8 mouse cellular contexts compared by ENCODE assay signal in genomic region chr9:110243221-110243833, GRCm38 (mm10). TPM values are rescaled to one million over a fixed set of nuclear protein-coding genes. Genes with fewer than 3 reads are reported as not detected.
DNase-seq lines count a peak whose midpoint lies in the region; ATAC-seq and TF ChIP-seq lines count a peak whose summit lies in the region.

Gene Cspg5, plus strand, starts transcription at chr9:110243783.

- H3K27ac ChIP-seq in heart, embryonic 14.5 days (replicated peaks in 1 of 2; ENCODE audit: control insufficient read depth in 1 of 2, insufficient read depth in 1 of 2, low read depth in 2 of 2, low read length in 2 of 2), result no peak within 1 kb of the TSS
- peak within 1 kb of the TSS; percentile 96 for H3K27ac ChIP-seq in hindbrain, postnatal 0 days

- 83% methylated on average over 7 of the region's 7 CpGs for WGBS in heart, embryonic 14.5 days
- 86% methylated on average over 7 of the region's 7 CpGs for WGBS in hindbrain, postnatal 0 days

- no peak for ATAC-seq in heart, embryonic 14.5 days (ENCODE audit: insufficient number of reproducible peaks, insufficient read depth, low FRiP score, low read depth)
- no peak for ATAC-seq in hindbrain, postnatal 0 days
- peak; percentile 43 for ATAC-seq in megakaryocyte-erythroid progenitor cell, adult 5-6 weeks (replicated peaks; ENCODE audit: low FRiP score, low TSS enrichment, poor library complexity, severe bottlenecking)

- peaks cover 11% of the 10 kb centered on the region for H3K27me3 ChIP-seq in heart, embryonic 14.5 days (ENCODE audit: control insufficient read depth, insufficient read depth, low read length)
- no peaks in the 10 kb centered on the region for H3K27me3 ChIP-seq in hindbrain, postnatal 0 days (ENCODE audit: insufficient read depth, low read length)

- peaks cover 5 to 8% of the 10 kb centered on the region in 2 experiments; a peak in 3 of 4 replicates for H3K4me1 ChIP-seq in heart, embryonic 14.5 days (ENCODE audit: control insufficient read depth in 2 of 2, insufficient read depth in 2 of 2, low read length in 2 of 2)
- H3K4me1 ChIP-seq in hindbrain, postnatal 0 days (ENCODE audit: insufficient read depth, low read length), result peaks cover 9% of the 10 kb centered on the region

- H3K36me3 ChIP-seq in heart, embryonic 14.5 days (ENCODE audit: control insufficient read depth, insufficient read depth, low read length), result peaks cover 30% of the 10 kb centered on the region
- H3K36me3 ChIP-seq in hindbrain, postnatal 0 days (ENCODE audit: insufficient read depth, low read length), result 0 out of 2 replicates have a peak, but pooled peaks cover 4% of the 10 kb centered on the region

- no peaks in the 10 kb centered on the region for H3K9me3 ChIP-seq in heart, embryonic 14.5 days (ENCODE audit: control insufficient read depth, low read length)
- H3K9me3 ChIP-seq in hindbrain, postnatal 0 days (ENCODE audit: low read length), result no peaks in the 10 kb centered on the region

- H3K4me2 ChIP-seq in heart, embryonic 14.5 days (ENCODE audit: low read length), result peak within 1 kb of the TSS; percentile 100
- peak within 1 kb of the TSS; percentile 96 for H3K4me2 ChIP-seq in hindbrain, postnatal 0 days (ENCODE audit: low read depth, low read length)

- DNase-seq in heart, adult 9 months (ENCODE audit: low spot score in 2 of 2), result no peak
- no peak for DNase-seq in adrenal gland, postnatal 25 days
- DNase-seq in hindbrain, postnatal 0 days (ENCODE audit: low spot score), result no peak
- DNase-seq in right cerebral cortex, postnatal 36 days (ENCODE audit: low spot score in 2 of 2), result no peak
- DNase-seq in lung, postnatal 25 days (ENCODE audit: low spot score), result no peak
- DNase-seq in kidney, postnatal 14 days, result no peak

- no peak within 1 kb of the TSS for H3K9ac ChIP-seq in heart, embryonic 14.5 days (ENCODE audit: low read length)
- H3K9ac ChIP-seq in hindbrain, postnatal 0 days (replicated peaks; ENCODE audit: low read length), result peak within 1 kb of the TSS; percentile 87

- no peak for TF ChIP-seq CTCF in hindbrain, postnatal 0 days (IDR thresholded peaks at IDR 0.05; ENCODE audit: low read depth)

- peak within 1 kb of the TSS in 1 of 2 experiments; percentile 76; a peak in 2 of 4 replicates for H3K4me3 ChIP-seq in heart, embryonic 14.5 days (ENCODE audit: control insufficient read depth in 1 of 2, insufficient read depth in 1 of 2, low read depth in 1 of 2, low read length in 2 of 2)
- H3K4me3 ChIP-seq in hindbrain, postnatal 0 days (ENCODE audit: low read length), result peak within 1 kb of the TSS; percentile 72

RNA-seq across cellular contexts. Expression of gene Cspg5, which starts in this region (rescaled TPM):
- polyA plus RNA-seq in heart, embryonic 14.5 days (2014; fragmentation: Nextera tagmentation; extraction: Ambion mirVana), result 1.9 and 2.5 TPM in 2 replicates
- 23.1 and 26.6 TPM in 2 replicates for total RNA-seq in adrenal gland, postnatal 25 days (2021)
- total RNA-seq in hindbrain, postnatal 0 days (2014; rRNA removed), result 412 and 470 TPM in 2 replicates
- 261 and 266 TPM in 2 replicates for polyA plus RNA-seq in hindbrain, postnatal 0 days (2015; fragmentation: Nextera tagmentation; extraction: Ambion mirVana)
- total RNA-seq in megakaryocyte-erythroid progenitor cell, adult 5-6 weeks (2014; fragmentation: Nextera tagmentation), result 0.42 and 1.7 TPM in 2 replicates
- total RNA-seq in megakaryocyte-erythroid progenitor cell, adult 5-6 weeks (2017), result 0.27 and 0.33 TPM in 2 replicates

Comparison
In these comparisons a context has a peak if more than half of its experiments do, and no peak if none do; other contexts are left out.
1. RNA of gene Cspg5 (total RNA-seq): 412 to 470 TPM in hindbrain, postnatal 0 days; 23.1 to 26.6 TPM in adrenal gland, postnatal 25 days and 0.27 to 1.7 TPM in megakaryocyte-erythroid progenitor cell, adult 5-6 weeks; every median in the first group is over 10 times any median in the second.
2. RNA of gene Cspg5 (polyA plus RNA-seq): 261 to 266 TPM in hindbrain, postnatal 0 days; 1.9 to 2.5 TPM in heart, embryonic 14.5 days; every median in the first group is over 10 times any median in the second.